ENCODE assay signal across 21 mouse cellular contexts in the genomic region with DNA sequence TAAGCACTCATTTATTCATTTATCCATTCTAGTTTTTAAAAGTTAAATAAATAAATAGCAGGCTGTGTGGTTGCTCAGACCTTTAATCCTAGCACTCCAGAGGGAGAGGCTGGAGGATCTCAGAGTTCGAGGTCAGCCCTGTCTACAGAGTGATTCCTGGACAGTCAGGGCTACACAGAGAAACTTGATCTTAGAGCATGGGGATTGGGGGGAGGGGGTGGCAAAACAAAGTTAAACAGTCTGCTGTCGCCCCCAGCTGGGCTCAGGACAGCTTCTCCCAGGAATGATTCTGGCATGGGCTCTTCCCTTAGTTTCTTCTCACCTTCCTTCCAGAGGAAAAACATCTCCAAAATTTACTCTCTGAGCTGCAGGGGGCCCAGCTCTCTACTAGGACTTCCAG. TPM values are rescaled to one million over a fixed set of nuclear protein-coding genes. Genes with fewer than 3 reads are reported as not detected.
A peak's percentile ranks its signal among the peaks of the same experiment; 100 is the strongest.
DNase-seq lines count a peak whose midpoint lies in the region; ATAC-seq and TF ChIP-seq lines count a peak whose summit lies in the region.
"Had no signal": no experiment of that assay in that cellular context is flagged by ENCODE, and none has a peak within 500 bp of the region (broad histone marks: within the 10 kb centered on the region; RNA-seq: fewer than 3 reads in every experiment).

No protein-coding gene starts in this region.

- H3K36me3 ChIP-seq in kidney, adult 2 months (ENCODE audit: control insufficient read depth, insufficient read depth, low read length): no peaks in the 10 kb centered on the region; the same call in 1 of the 2 replicates
- no peaks in the 10 kb centered on the region for H3K36me3 ChIP-seq in midbrain, postnatal 0 days (ENCODE audit: insufficient read depth, low read length)
- no peaks in the 10 kb centered on the region for H3K36me3 ChIP-seq in midbrain, embryonic 11.5 days (ENCODE audit: control insufficient read depth, insufficient read depth, low read length)
- H3K36me3 ChIP-seq: embryonic facial prominence, embryonic 12.5 days; liver, embryonic 15.5 days had no signal

- TF ChIP-seq CTCF in kidney, adult 2 months (conservative IDR thresholded peaks at IDR 0.05; ENCODE audit: insufficient read depth, insufficient read length, low read depth, low read length): 0 out of 2 replicates have a peak, but pooled peaks have one; percentile 4
- TF ChIP-seq CTCF in midbrain, postnatal 0 days (IDR thresholded peaks at IDR 0.05): peak; percentile 32

- TF ChIP-seq POLR2A in kidney, adult 2 months (IDR thresholded peaks at IDR 0.05; ENCODE audit: low read depth, low read length): no peak

- DNase-seq in kidney, adult 2 months: no peak
- DNase-seq in kidney, postnatal 10 days: no peak
- no peak for DNase-seq in midbrain, postnatal 0 days (ENCODE audit: low spot score)
- no peak for DNase-seq in midbrain, embryonic 11.5 days (ENCODE audit: low spot score, missing footprints)
- peak; percentile 18 for DNase-seq in R1 (ENCODE audit: low read depth, low spot score)
- DNase-seq in mesoderm, embryonic 11.5 days (ENCODE audit: low read depth, low spot score): peak; percentile 29
- no peak for DNase-seq in left cerebral cortex, adult 9 months (ENCODE audit: low spot score in 2 of 2)
- no peak for DNase-seq in adrenal gland, postnatal 14 days
- DNase-seq: cerebellum, adult 8-10 months; layer of hippocampus, adult 9-11 months; right cerebral cortex, postnatal 14 days had no signal

- peak overlapping the region; percentile 42 for H3K27ac ChIP-seq in kidney, adult 2 months (ENCODE audit: insufficient read depth, low read depth, low read length)
- no peak overlapping the region for H3K27ac ChIP-seq in midbrain, postnatal 0 days (ENCODE audit: low read depth, low read length)
- no peak overlapping the region for H3K27ac ChIP-seq in midbrain, embryonic 11.5 days (ENCODE audit: low read depth, low read length)
- H3K27ac ChIP-seq: embryonic facial prominence, embryonic 12.5 days; forebrain, embryonic 13.5 days; liver, embryonic 15.5 days had no signal

- no peak overlapping the region for H3K9ac ChIP-seq in midbrain, postnatal 0 days (replicated peaks; ENCODE audit: low read length, poor library complexity, severe bottlenecking)
- no peak overlapping the region for H3K9ac ChIP-seq in midbrain, embryonic 11.5 days (ENCODE audit: low read length)
- H3K9ac ChIP-seq: embryonic facial prominence, embryonic 12.5 days; forebrain, embryonic 13.5 days; liver, embryonic 15.5 days had no signal

- H3K27me3 ChIP-seq in kidney, adult 2 months (replicated peaks; ENCODE audit: control insufficient read depth, insufficient read depth, low read length): no peaks in the 10 kb centered on the region
- H3K27me3 ChIP-seq in midbrain, postnatal 0 days (ENCODE audit: insufficient read depth, low read length): no peaks in the 10 kb centered on the region
- no peaks in the 10 kb centered on the region for H3K27me3 ChIP-seq in midbrain, embryonic 11.5 days (ENCODE audit: control insufficient read depth, insufficient read depth, low read length)
- H3K27me3 ChIP-seq: embryonic facial prominence, embryonic 12.5 days; forebrain, embryonic 13.5 days; liver, embryonic 15.5 days had no signal

- no peaks in the 10 kb centered on the region for H3K4me1 ChIP-seq in kidney, adult 2 months (ENCODE audit: control insufficient read depth, insufficient read depth, low read length)
- H3K4me1 ChIP-seq in midbrain, postnatal 0 days (ENCODE audit: insufficient read depth, low read length): no peaks in the 10 kb centered on the region
- no peaks in the 10 kb centered on the region for H3K4me1 ChIP-seq in midbrain, embryonic 11.5 days (ENCODE audit: control insufficient read depth, insufficient read depth, low read length)
- H3K4me1 ChIP-seq: embryonic facial prominence, embryonic 12.5 days; forebrain, embryonic 13.5 days; liver, embryonic 15.5 days had no signal

- no peak for ATAC-seq in midbrain, postnatal 0 days (ENCODE audit: low FRiP score)
- ATAC-seq in midbrain, embryonic 11.5 days (ENCODE audit: low FRiP score): no peak
- ATAC-seq: forebrain, embryonic 13.5 days; intestine, postnatal 0 days had no signal

- no peak overlapping the region for H3K4me2 ChIP-seq in midbrain, postnatal 0 days (ENCODE audit: low read depth, low read length, poor library complexity, severe bottlenecking)
- H3K4me2 ChIP-seq in midbrain, embryonic 11.5 days: no peak overlapping the region
- H3K4me2 ChIP-seq: embryonic facial prominence, embryonic 12.5 days; forebrain, embryonic 13.5 days; liver, embryonic 15.5 days had no signal

- H3K4me3 ChIP-seq in kidney, adult 2 months (ENCODE audit: insufficient read depth, low read depth, low read length): peak overlapping the region; percentile 45
- H3K4me3 ChIP-seq in midbrain, postnatal 0 days (ENCODE audit: low read depth, low read length): no peak overlapping the region
- H3K4me3 ChIP-seq in midbrain, embryonic 11.5 days (ENCODE audit: low read depth, low read length): no peak overlapping the region
- H3K4me3 ChIP-seq: embryonic facial prominence, embryonic 12.5 days; forebrain, embryonic 13.5 days; liver, embryonic 15.5 days had no signal

- 19% methylated on average over 2 of the region's 2 CpGs for WGBS in kidney, adult 2 months
- 17% methylated on average over 2 of the region's 2 CpGs for WGBS in midbrain, postnatal 0 days
- WGBS in midbrain, embryonic 11.5 days: 24% methylated on average over 2 of the region's 2 CpGs

- H3K9me3 ChIP-seq in midbrain, postnatal 0 days (ENCODE audit: low read length): no peaks in the 10 kb centered on the region
- H3K9me3 ChIP-seq in midbrain, embryonic 11.5 days (ENCODE audit: control insufficient read depth, low read length): no peaks in the 10 kb centered on the region
- H3K9me3 ChIP-seq: embryonic facial prominence, embryonic 12.5 days; forebrain, embryonic 13.5 days; liver, embryonic 15.5 days had no signal

RNA-seq across cellular contexts. Expression of a gene that starts 3.2 kb away (rescaled TPM):
- polyA plus RNA-seq in kidney, adult 2 months (2012; rRNA removed): 182 and 217 TPM in 2 replicates
- total RNA-seq in midbrain, postnatal 0 days (2014; rRNA removed): 0.05 and 0.44 TPM in 2 replicates
- 0.06 TPM in 2 replicates for polyA plus RNA-seq in midbrain, postnatal 0 days (2015; fragmentation: Nextera tagmentation; extraction: Ambion mirVana)
- polyA plus RNA-seq in midbrain, embryonic 11.5 days (2014; fragmentation: Nextera tagmentation; extraction: Ambion mirVana): 0.03 TPM in 1 of 2 replicates, not detected in the other
- not detected in 2 replicates for total RNA-seq in adrenal gland, postnatal 14 days (2021)
- total RNA-seq: adrenal gland, adult 18-20 months; gastrocnemius, adult 18-20 months; heart, adult 8-10 months; heart, postnatal 25 days; left cerebral cortex, postnatal 25 days had no signal
- polyA plus RNA-seq: forebrain, embryonic 13.5 days; intestine, postnatal 0 days; liver, embryonic 15.5 days had no signal

RNA-seq across cellular contexts. Expression of a gene that starts 19.0 kb away (rescaled TPM):
- 0.13 TPM in 1 of 2 replicates, not detected in the other for polyA plus RNA-seq in kidney, adult 2 months (2012; rRNA removed)
- total RNA-seq in midbrain, postnatal 0 days (2014; rRNA removed): 12.6 and 16.1 TPM in 2 replicates
- polyA plus RNA-seq in midbrain, postnatal 0 days (2015; fragmentation: Nextera tagmentation; extraction: Ambion mirVana): 47.5 and 47.7 TPM in 2 replicates
- 0.15 and 0.36 TPM in 2 replicates for polyA plus RNA-seq in midbrain, embryonic 11.5 days (2014; fragmentation: Nextera tagmentation; extraction: Ambion mirVana)
- not detected in 2 replicates for total RNA-seq in adrenal gland, postnatal 14 days (2021)
- total RNA-seq: adrenal gland, adult 18-20 months; gastrocnemius, adult 18-20 months; heart, adult 8-10 months; heart, postnatal 25 days had no signal
- polyA plus RNA-seq: embryonic facial prominence, embryonic 12.5 days; liver, embryonic 15.5 days; thymus, postnatal 0 days had no signal

RNA-seq across cellular contexts. Expression of a gene that starts 32.0 kb away (rescaled TPM):
- polyA plus RNA-seq in kidney, adult 2 months (2012; rRNA removed): 3.4 and 3.9 TPM in 2 replicates
- 73.0 and 100 TPM in 2 replicates for total RNA-seq in midbrain, postnatal 0 days (2014; rRNA removed)
- polyA plus RNA-seq in midbrain, postnatal 0 days (2015; fragmentation: Nextera tagmentation; extraction: Ambion mirVana): 152 and 174 TPM in 2 replicates
- polyA plus RNA-seq in midbrain, embryonic 11.5 days (2014; fragmentation: Nextera tagmentation; extraction: Ambion mirVana): 263 and 286 TPM in 2 replicates
- total RNA-seq in adrenal gland, postnatal 14 days (2021): 37.3 and 37.7 TPM in 2 replicates

Comparison
In these comparisons a context has a peak if more than half of its experiments do, and no peak if none do; other contexts are left out.
1. RNA of a gene that starts 19.0 kb away (polyA plus RNA-seq): 47.5 to 47.7 TPM in midbrain, postnatal 0 days; 0.15 to 0.36 TPM in midbrain, embryonic 11.5 days and 0.13 TPM in kidney, adult 2 months; every median in the first group is over 10 times any median in the second.
2. DNase-seq: peak in R1 (single experiment) and mesoderm, embryonic 11.5 days (single experiment); none in kidney, adult 2 months (single experiment), kidney, postnatal 10 days (single experiment), midbrain, postnatal 0 days (single experiment), midbrain, embryonic 11.5 days (single experiment), left cerebral cortex, adult 9 months (0 of 2) and adrenal gland, postnatal 14 days (single experiment).
3. RNA of a gene that starts 3.2 kb away (polyA plus RNA-seq): 182 to 217 TPM in kidney, adult 2 months; 0.06 TPM in midbrain, postnatal 0 days and 0.03 TPM in midbrain, embryonic 11.5 days; every median in the first group is over 100 times any median in the second.
4. RNA of a gene that starts 32.0 kb away (polyA plus RNA-seq): 263 to 286 TPM in midbrain, embryonic 11.5 days and 152 to 174 TPM in midbrain, postnatal 0 days; 3.4 to 3.9 TPM in kidney, adult 2 months; every median in the first group is over 10 times any median in the second.